Mouse (Mus musculus) G1E (cell line): ENCODE measurements around the gene Tpbgl.

Source experiments
- CTCF ChIP-seq: IDR thresholded peaks from 2 replicates; pipeline ENCODE4 v1.5.1; 2012; ENCODE audit warnings: low read depth, low read length, inconsistent platforms, mixed read lengths
- POLR2AphosphoS5 ChIP-seq: IDR thresholded peaks from 2 replicates; pipeline ENCODE4 v1.6.1; 2012; ENCODE audit warnings: low read depth, low read length, inconsistent platforms; ENCODE audit not compliant: insufficient replicate concordance

DNA sequence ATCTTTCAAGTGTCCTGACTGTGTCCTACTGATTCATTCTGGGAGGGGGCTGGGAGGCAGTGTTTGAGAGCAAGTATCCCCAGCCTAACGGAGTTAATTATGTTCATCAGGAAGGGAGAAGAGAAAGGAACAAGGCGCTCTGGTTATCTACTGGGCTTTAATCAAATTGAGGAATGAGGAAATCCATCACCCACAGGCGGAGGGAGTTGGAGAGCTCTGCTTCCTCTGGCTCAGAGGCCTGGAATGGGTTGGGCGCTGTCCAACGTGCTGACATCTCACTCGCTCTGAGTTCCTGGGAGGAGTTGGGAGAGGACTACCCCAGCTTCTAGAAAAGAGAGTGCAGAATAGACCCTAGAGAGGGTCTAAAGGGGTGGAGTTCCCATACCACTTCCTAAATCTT, 21.7 kb upstream of the Tpbgl start:
- TF ChIP-seq CTCF (no peak), POLR2AphosphoS5 (no peak)
